Mouse (Mus musculus) fat pad, adult 2 months (tissue): Measurements from ENCODE around the gene Tsen34.

Source experiments
- DNase-seq: peaks from one replicate; pipeline ENCODE4 v3.0.0-alpha.2; 2011; ENCODE audit warnings: low read depth, low spot score; ENCODE audit errors: extremely low read depth

Tsen34 gene

GRCm38 (mm10) chr7:3692382-3692986 lies at the start of gene Tsen34:
Gene Tsen34 (plus strand): TSS chr7:3692863.
- DNase-seq = no peak

GRCm38 (mm10) chr7:3643412-3643811 lies 49.3 kb upstream of the Tsen34 start:
- no peak for DNase-seq

GRCm38 (mm10) chr7:3643843-3644242 lies 48.8 kb upstream of the Tsen34 start:
- no peak for DNase-seq

GRCm38 (mm10) chr7:3644348-3644671 lies 48.4 kb upstream of the Tsen34 start:
- no peak for DNase-seq

- DNase-seq = peak; percentile 99
Measured at GRCm38 (mm10) chr7:3644672-3645487, 47.8 kb upstream of the Tsen34 start, which contains the start of gene Cnot3. Gene Cnot3 (plus strand): TSS chr7:3645268.

- DNase-seq = no peak
Measured at GRCm38 (mm10) chr7:3645488-3646025, 47.1 kb upstream of the Tsen34 start.

GRCm38 (mm10) chr7:3646188-3646587 lies 46.5 kb upstream of the Tsen34 start:
- no peak for DNase-seq

GRCm38 (mm10) chr7:3646641-3647040 lies 46.0 kb upstream of the Tsen34 start:
- no peak for DNase-seq

GRCm38 (mm10) chr7:3656966-3657365 lies 35.7 kb upstream of the Tsen34 start:
- DNase-seq = no peak

GRCm38 (mm10) chr7:3658578-3658977 lies 34.1 kb upstream of the Tsen34 start:
- no peak for DNase-seq

- DNase-seq = no peak
Measured at GRCm38 (mm10) chr7:3664524-3665214, 28.0 kb upstream of the Tsen34 start.

GRCm38 (mm10) chr7:3665215-3666114 lies 27.2 kb upstream of the Tsen34 start, which contains the start of gene Leng1:
Gene Leng1 (minus strand): TSS chr7:3665840.
- peak; percentile 97 for DNase-seq

GRCm38 (mm10) chr7:3666921-3667391 lies 25.7 kb upstream of the Tsen34 start:
- no peak for DNase-seq

- DNase-seq = no peak
Measured at GRCm38 (mm10) chr7:3674507-3675227, 18.0 kb upstream of the Tsen34 start.

GRCm38 (mm10) chr7:3675228-3675548 lies 17.5 kb upstream of the Tsen34 start:
- DNase-seq = no peak

GRCm38 (mm10) chr7:3676371-3676770 lies 16.3 kb upstream of the Tsen34 start:
- DNase-seq = no peak

- no peak for DNase-seq
Measured at GRCm38 (mm10) chr7:3677342-3677741, 15.3 kb upstream of the Tsen34 start, which contains the start of gene Tmc4. Gene Tmc4 (minus strand): TSS chr7:3677553.

GRCm38 (mm10) chr7:3683908-3684550 lies 8.6 kb upstream of the Tsen34 start:
- no peak for DNase-seq

- DNase-seq = no peak
Measured at GRCm38 (mm10) chr7:3684698-3685097, 8.0 kb upstream of the Tsen34 start.
